Mouse (Mus musculus): Measurements from ENCODE around the gene Grk2. TPM values are rescaled to one million over a fixed set of nuclear protein-coding genes. Genes with fewer than 3 reads are reported as not detected.

The Grk2 gene
- polyA plus RNA-seq, 1 experiment from 2014 or later = 13.9 TPM

- H3K4me1 ChIP-seq (ENCODE audit: insufficient read depth, low read depth, low read length) = peaks cover 54% of the 10 kb centered on the region
- H3K27ac ChIP-seq (ENCODE audit: low read length) = peak overlapping the region; percentile 58
- H3K36me3 ChIP-seq (ENCODE audit: insufficient read depth, low read length) = no peaks in the 10 kb centered on the region
- WGBS = 27% methylated on average over 20 of the region's 21 CpGs
- H3K4me3 ChIP-seq (ENCODE audit: low read depth, low read length) = no peak overlapping the region
- H3K27me3 ChIP-seq (replicated peaks; ENCODE audit: insufficient read depth, low read length) = no peaks in the 10 kb centered on the region
- peak overlapping the region; percentile 34; the same call in 1 of the 2 replicates for H3K9ac ChIP-seq (replicated peaks; ENCODE audit: low read depth)
- ATAC-seq (no peak), DNase-seq (ENCODE audit: low spot score) (peak; percentile 74)
- no peaks in the 10 kb centered on the region for H3K9me3 ChIP-seq (ENCODE audit: low read length)
- TF ChIP-seq EP300 (IDR thresholded peaks at IDR 0.05) (no peak), CTCF (IDR thresholded peaks at IDR 0.05) (no peak)
- peak overlapping the region; percentile 11 for H3K4me2 ChIP-seq (replicated peaks; ENCODE audit: low read depth, low read length)
Observed at GRCm38 (mm10) chr19:4301735-4302651, 4.0 kb downstream of the Grk2 start.

GRCm38 (mm10) chr19:4300852-4301734 lies 4.9 kb downstream of the Grk2 start:
- H3K4me3 ChIP-seq (ENCODE audit: low read depth, low read length) = no peak overlapping the region
- no peak for DNase-seq (ENCODE audit: low spot score)
- no peak for ATAC-seq
- H3K27me3 ChIP-seq (replicated peaks; ENCODE audit: insufficient read depth, low read length) = no peaks in the 10 kb centered on the region
- H3K36me3 ChIP-seq (ENCODE audit: insufficient read depth, low read length) = no peaks in the 10 kb centered on the region
- peak overlapping the region; percentile 11; the same call in 1 of the 2 replicates for H3K4me2 ChIP-seq (replicated peaks; ENCODE audit: low read depth, low read length)
- H3K9me3 ChIP-seq (ENCODE audit: low read length) = no peaks in the 10 kb centered on the region
- peaks cover 54% of the 10 kb centered on the region for H3K4me1 ChIP-seq (ENCODE audit: insufficient read depth, low read depth, low read length)
- TF ChIP-seq CTCF (IDR thresholded peaks at IDR 0.05) = no peak
- no peak for TF ChIP-seq EP300 (IDR thresholded peaks at IDR 0.05)
- H3K9ac ChIP-seq (replicated peaks; ENCODE audit: low read depth) = no peak overlapping the region
- WGBS = 49% methylated on average over 11 of the region's 11 CpGs
- peak overlapping the region; percentile 58 for H3K27ac ChIP-seq (ENCODE audit: low read length)

GRCm38 (mm10) chr19:4300271-4300704 lies 5.7 kb downstream of the Grk2 start:
- peak; percentile 77 for DNase-seq (ENCODE audit: low spot score)
- no peak overlapping the region for H3K9ac ChIP-seq (replicated peaks; ENCODE audit: low read depth)

GRCm38 (mm10) chr19:4299574-4300270 lies 6.3 kb downstream of the Grk2 start:
- no peaks in the 10 kb centered on the region for H3K36me3 ChIP-seq (ENCODE audit: insufficient read depth, low read length)
- H3K4me3 ChIP-seq (ENCODE audit: low read depth, low read length) = no peak overlapping the region
- no peaks in the 10 kb centered on the region for H3K9me3 ChIP-seq (ENCODE audit: low read length)
- peaks cover 48% of the 10 kb centered on the region for H3K4me1 ChIP-seq (ENCODE audit: insufficient read depth, low read depth, low read length)
- H3K27ac ChIP-seq (ENCODE audit: low read length) = peak overlapping the region; percentile 47; the same call in 1 of the 2 replicates
- TF ChIP-seq EP300 (IDR thresholded peaks at IDR 0.05) (no peak), CTCF (IDR thresholded peaks at IDR 0.05) (no peak)
- DNase-seq (ENCODE audit: low spot score) = peak; percentile 65
- no peaks in the 10 kb centered on the region for H3K27me3 ChIP-seq (replicated peaks; ENCODE audit: insufficient read depth, low read length)
- no peak overlapping the region for H3K4me2 ChIP-seq (replicated peaks; ENCODE audit: low read depth, low read length)
- 53% methylated on average over 6 of the region's 6 CpGs for WGBS
- peak; percentile 71 for ATAC-seq
- no peak overlapping the region for H3K9ac ChIP-seq (replicated peaks; ENCODE audit: low read depth)

More at GRCm38 (mm10) chr19:4300271-4300704, 5.7 kb downstream of the Grk2 start:
- ATAC-seq = peak; percentile 53
- peaks cover 54% of the 10 kb centered on the region for H3K4me1 ChIP-seq (ENCODE audit: insufficient read depth, low read depth, low read length)
- 0 out of 2 replicates have a peak overlapping the region, but pooled peaks have one; percentile 5 for H3K4me2 ChIP-seq (replicated peaks; ENCODE audit: low read depth, low read length)
- peak overlapping the region; percentile 47; the same call in 1 of the 2 replicates for H3K27ac ChIP-seq (ENCODE audit: low read length)
- no peaks in the 10 kb centered on the region for H3K9me3 ChIP-seq (ENCODE audit: low read length)
- no peak overlapping the region for H3K4me3 ChIP-seq (ENCODE audit: low read depth, low read length)
- H3K27me3 ChIP-seq (replicated peaks; ENCODE audit: insufficient read depth, low read length) = no peaks in the 10 kb centered on the region
- WGBS = 36% methylated on average over 7 of the region's 7 CpGs
- TF ChIP-seq CTCF (IDR thresholded peaks at IDR 0.05) (no peak), EP300 (IDR thresholded peaks at IDR 0.05) (no peak)
- no peaks in the 10 kb centered on the region for H3K36me3 ChIP-seq (ENCODE audit: insufficient read depth, low read length)

- H3K9ac ChIP-seq (replicated peaks; ENCODE audit: low read depth) = no peak overlapping the region
- H3K27ac ChIP-seq (ENCODE audit: low read length) = no peak overlapping the region
Observed at GRCm38 (mm10) chr19:4299126-4299525, 6.9 kb downstream of the Grk2 start.

More at GRCm38 (mm10) chr19:4299126-4299525, 6.9 kb downstream of the Grk2 start:
- peaks cover 42% of the 10 kb centered on the region for H3K4me1 ChIP-seq (ENCODE audit: insufficient read depth, low read depth, low read length)
- TF ChIP-seq CTCF (IDR thresholded peaks at IDR 0.05) = no peak
- TF ChIP-seq EP300 (IDR thresholded peaks at IDR 0.05) = no peak
- no peaks in the 10 kb centered on the region for H3K36me3 ChIP-seq (ENCODE audit: insufficient read depth, low read length)
- ATAC-seq (no peak), DNase-seq (ENCODE audit: low spot score) (no peak)
- 88% methylated on average over 7 of the region's 7 CpGs for WGBS
- H3K27me3 ChIP-seq (replicated peaks; ENCODE audit: insufficient read depth, low read length) = no peaks in the 10 kb centered on the region
- H3K4me3 ChIP-seq (ENCODE audit: low read depth, low read length) = no peak overlapping the region
- H3K9me3 ChIP-seq (ENCODE audit: low read length) = no peaks in the 10 kb centered on the region
- H3K4me2 ChIP-seq (replicated peaks; ENCODE audit: low read depth, low read length) = no peak overlapping the region
